Mouse (Mus musculus) forebrain, embryonic 12.5 days (tissue): ENCODE data around the gene Nudt1. TPM values are rescaled to one million over a fixed set of nuclear protein-coding genes. Genes with fewer than 3 reads are reported as not detected.

Experiments
- polyA plus RNA-seq: library from polyadenylated mRNA; unstranded; fragments of >200 nt; fragmentation: Nextera tagmentation; extraction: Ambion mirVana; gene quantifications from 2 replicates; pipeline ENCODE4 v1.2.1, GENCODE M21; 2016

Nudt1 gene
- polyA plus RNA-seq, 1 experiment from 2014 or later, result 41.7 TPM

Other genes with a start within 250 kb of the Nudt1 start
- gene Mad1l1, start 104 bp upstream of the Nudt1 start, polyA plus RNA-seq, result 46.4 and 49.7 TPM in 2 replicates
- gene Mrm2, start 10.2 kb downstream of the Nudt1 start, polyA plus RNA-seq, result 18.5 and 19.6 TPM in 2 replicates
- gene Snx8, start 67.6 kb downstream of the Nudt1 start, polyA plus RNA-seq, result 19.2 and 20.7 TPM in 2 replicates
- gene Eif3b, start 97.7 kb downstream of the Nudt1 start, polyA plus RNA-seq, result 152 and 166 TPM in 2 replicates
- gene Gm4869, start 124.0 kb downstream of the Nudt1 start, polyA plus RNA-seq, result not detected in 2 replicates
- gene Chst12, start 183.9 kb downstream of the Nudt1 start, polyA plus RNA-seq, result 9.7 and 11.1 TPM in 2 replicates
- gene Grifin, start 243.4 kb downstream of the Nudt1 start, polyA plus RNA-seq, result not detected in 2 replicates